Mouse (Mus musculus) adrenal gland, adult 2 months (tissue): ENCODE data around the gene Slfn2. TPM values are rescaled to one million over a fixed set of nuclear protein-coding genes. Genes with fewer than 3 reads are reported as not detected.

ENCODE experiments used
- DNase-seq: peaks from one replicate; pipeline ENCODE4 v3.0.0; 2021
- microRNA-seq, 2 experiments: library from miRNA; unstranded; fragments of <30 nt; microRNA quantifications; one replicate each; pipeline ENCODE4 v1.2.0; 2021
- polyA plus RNA-seq: library from polyadenylated mRNA; depleted of rRNA; stranded (reverse); fragments of >200 nt; gene quantifications from 2 replicates; pipeline ENCODE4 v1.2.3, GENCODE M21; 2012; rRNA removed
- total RNA-seq, 2 experiments: library from RNA; stranded (reverse); gene quantifications; 2 replicates each; pipeline ENCODE4 v1.2.3; 2021

The Slfn2 gene
- total and polyA plus RNA-seq, 3 experiments, result 0.99 to 4.9 (median 4.5) TPM

GRCm38 (mm10) chr11:83077714-83078422 is 13.0 kb downstream of the Slfn2 start:
- DNase-seq, result peak; percentile 75

DNA sequence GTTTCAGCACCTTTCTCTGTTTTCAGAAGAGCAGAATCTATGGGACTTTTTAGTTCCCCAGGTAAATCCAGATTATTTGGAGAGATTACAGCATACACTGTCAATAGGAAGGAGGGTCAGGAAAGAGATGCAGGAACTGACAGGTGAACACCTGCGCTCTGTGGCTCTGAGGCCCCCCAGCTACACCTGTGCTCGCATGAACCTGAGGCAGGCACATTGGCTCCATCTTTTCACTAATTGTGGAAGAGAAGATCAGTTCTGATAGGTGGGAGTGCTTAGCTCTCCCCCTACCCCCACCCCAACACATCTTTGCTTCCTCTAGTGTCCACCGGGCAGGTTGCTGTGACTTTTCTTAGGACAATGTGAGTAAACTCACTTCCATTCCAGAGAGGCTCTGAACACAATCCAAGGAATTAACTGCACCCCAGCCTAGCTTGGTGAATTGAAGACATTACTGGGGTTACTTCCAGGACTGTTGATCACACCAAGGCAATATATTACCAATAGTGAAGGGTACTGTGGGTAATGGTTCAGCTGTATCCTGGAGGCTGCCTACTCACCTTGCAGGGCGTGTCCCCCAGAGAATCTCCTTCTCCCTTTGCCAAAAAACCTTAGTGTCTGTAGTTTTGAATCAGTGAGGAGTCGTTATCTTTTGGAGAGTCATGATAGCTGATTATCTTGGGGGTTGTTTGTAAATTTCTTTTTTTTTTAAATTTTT is 13.7 kb downstream of the Slfn2 start:
- DNase-seq, result no peak

- DNase-seq, result no peak
These were observed 14.7 kb downstream of the Slfn2 start for GRCm38 (mm10) chr11:83079487-83080199.

DNA sequence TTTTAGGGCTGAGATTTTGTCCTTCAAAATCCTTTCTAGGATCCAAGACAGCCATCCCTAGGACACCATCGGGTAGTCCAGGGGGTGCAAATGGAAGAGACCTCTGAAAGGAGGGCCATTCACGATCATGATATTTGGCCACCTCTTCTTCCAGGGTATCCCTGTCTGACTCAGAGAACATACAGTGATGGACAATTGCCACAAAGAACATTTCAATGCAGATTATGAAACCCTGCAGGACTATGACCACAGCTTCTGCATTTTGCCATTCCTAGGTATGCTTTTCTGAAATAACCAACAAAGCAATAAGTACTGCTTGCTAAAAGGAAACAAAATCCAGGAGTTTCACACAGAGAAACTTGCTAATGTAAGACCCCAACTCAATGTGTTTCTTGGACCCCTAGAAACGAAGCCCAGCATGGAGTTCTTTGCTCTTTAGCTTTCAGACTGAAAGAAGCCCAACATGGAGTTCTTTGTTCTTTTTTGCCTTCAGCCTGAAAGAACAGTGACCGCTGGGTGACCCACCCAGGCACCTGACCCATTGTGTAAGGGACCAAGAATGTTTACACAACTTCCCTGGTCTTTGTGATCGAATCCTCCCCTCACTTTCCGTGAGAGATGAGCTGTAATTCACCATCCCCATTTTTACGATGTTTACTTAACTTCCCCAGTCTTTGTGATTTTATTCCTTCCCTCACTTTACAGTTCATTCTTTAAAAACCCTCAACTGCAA is 18.0 kb downstream of the Slfn2 start:
- no peak for DNase-seq

DNA sequence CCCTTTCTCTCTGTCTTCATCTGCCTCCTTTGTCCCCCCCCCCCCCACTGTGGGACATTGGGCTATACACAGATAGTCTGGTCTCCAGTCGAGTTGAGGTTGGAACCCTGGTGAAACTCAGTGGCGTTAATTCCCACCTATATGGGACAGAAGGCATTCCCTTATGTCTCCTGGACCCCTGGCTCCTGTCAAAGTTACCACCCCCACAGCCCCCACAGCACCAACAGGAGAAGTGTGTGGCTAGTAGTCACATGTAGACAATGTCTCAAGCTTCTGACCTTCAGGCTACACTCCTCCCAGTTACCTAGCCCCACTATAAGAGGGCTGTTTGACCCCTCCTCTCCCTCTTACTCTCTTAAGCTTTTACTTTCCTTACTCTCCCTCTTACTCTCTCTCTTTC is 19.2 kb downstream of the Slfn2 start:
- DNase-seq, result no peak

- DNase-seq, result no peak
These were observed 19.8 kb downstream of the Slfn2 start for GRCm38 (mm10) chr11:83084761-83085160.

DNA sequence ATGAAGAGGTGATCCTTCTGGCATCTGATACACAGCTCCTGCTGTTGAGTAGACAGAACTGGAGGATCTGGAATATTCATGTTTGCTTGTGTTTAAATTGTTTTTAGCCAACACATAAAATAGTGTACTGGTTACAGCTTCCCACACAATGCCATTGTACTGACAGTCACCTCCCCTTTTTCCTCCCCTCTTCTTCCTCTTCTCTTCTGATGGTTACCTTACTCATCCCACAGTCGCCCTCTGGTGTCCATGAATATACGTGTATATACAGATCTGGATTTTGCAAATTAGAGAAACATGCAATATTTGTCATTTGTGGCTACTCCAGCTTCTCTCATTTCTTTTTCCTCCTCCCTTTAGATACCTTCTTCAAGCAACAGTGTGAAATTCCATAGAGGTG is 50.2 kb downstream of the Slfn2 start:
- no peak for DNase-seq

DNA sequence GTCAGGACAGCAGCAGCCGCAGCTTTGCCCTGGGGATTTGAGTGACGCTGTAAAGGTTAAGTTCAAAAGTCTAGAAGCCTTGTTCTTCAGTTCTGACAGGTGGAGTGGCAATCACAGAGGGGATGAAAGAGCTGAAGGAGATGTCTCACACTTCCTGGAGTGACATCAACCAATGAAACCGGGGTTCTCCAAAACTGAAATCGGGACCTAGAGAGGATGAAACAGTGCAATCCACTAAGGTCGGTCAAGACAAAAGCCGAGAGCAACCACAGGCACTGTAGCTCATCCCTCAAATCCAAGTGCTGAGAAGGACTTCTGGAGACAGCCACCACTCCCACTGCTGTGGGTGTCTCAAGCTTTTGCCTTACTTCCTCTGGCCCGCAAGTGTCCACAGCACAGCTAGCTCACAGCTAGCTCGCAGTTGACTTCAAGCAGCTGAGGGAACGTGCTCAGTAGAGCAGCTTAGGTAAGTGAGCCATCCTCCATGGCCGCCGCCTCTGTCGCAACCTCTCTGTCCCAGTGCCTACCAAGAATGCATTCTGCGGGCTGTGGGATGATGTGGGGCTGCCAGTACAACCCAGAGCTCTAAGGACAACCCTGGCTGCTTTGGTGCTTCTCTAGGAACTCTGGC is 51.8 kb downstream of the Slfn2 start, which contains the start of gene Slfn1:
Gene Slfn1, plus strand, starts transcription at position 253 of the 631 bp plus-strand sequence.
- DNase-seq, result no peak

GRCm38 (mm10) chr11:83118056-83118455 is 53.1 kb downstream of the Slfn2 start:
- DNase-seq, result no peak

Small RNA genes within 50 kb of the gene (microRNA-seq; reads per million reads assigned to microRNA genes)
- 0 reads per million in 2 experiments for gene Gm27598

Other genes starting within 250 kb of the Slfn2 start
- 10 to 100 TPM in 1 of 2 experiments, 1 to 10 TPM in 1; 5.3 to 10.6 TPM for gene Rffl, start 193.9 kb upstream of the Slfn2 start, total RNA-seq
- gene Rffl, start 193.9 kb upstream of the Slfn2 start, polyA plus RNA-seq, result 6.5 and 7.4 TPM in 2 replicates
- gene Rad51d, start 174.5 kb upstream of the Slfn2 start, total RNA-seq, result 10 to 100 TPM in 1 of 2 experiments, 1 to 10 TPM in 1; 9.3 to 16.7 TPM
- 8.8 and 9.4 TPM in 2 replicates for gene Rad51d, start 174.5 kb upstream of the Slfn2 start, polyA plus RNA-seq
- under 1 TPM in 1 of 2 experiments, not detected in 1; 0.24 TPM for gene Fndc8, start 173.0 kb upstream of the Slfn2 start, total RNA-seq
- gene Fndc8, start 173.0 kb upstream of the Slfn2 start, polyA plus RNA-seq, result 0.24 and 0.44 TPM in 2 replicates
- gene Nle1, start 156.7 kb upstream of the Slfn2 start, total RNA-seq, result 10 to 100 TPM; 16.6 to 17.0 TPM
- gene Nle1, start 156.7 kb upstream of the Slfn2 start, polyA plus RNA-seq, result 33.1 and 34.4 TPM in 2 replicates
- 10 to 100 TPM in 1 of 2 experiments, 1 to 10 TPM in 1; 5.2 to 14.3 TPM for gene Unc45b, start 154.6 kb upstream of the Slfn2 start, total RNA-seq
- 4.6 and 5.7 TPM in 2 replicates for gene Unc45b, start 154.6 kb upstream of the Slfn2 start, polyA plus RNA-seq
- gene Slfn5, start 113.8 kb upstream of the Slfn2 start, total RNA-seq, result 10 to 100 TPM; 28.3 to 32.7 TPM
- gene Slfn5, start 113.8 kb upstream of the Slfn2 start, polyA plus RNA-seq, result 2.2 and 2.3 TPM in 2 replicates
- 1 to 10 TPM; 5.3 to 7.5 TPM for gene Slfn9, start 73.3 kb upstream of the Slfn2 start, total RNA-seq
- 0.91 and 1.2 TPM in 2 replicates for gene Slfn9, start 73.3 kb upstream of the Slfn2 start, polyA plus RNA-seq
- 1 to 10 TPM; 1.6 to 1.7 TPM for gene Slfn8, start 44.3 kb upstream of the Slfn2 start, total RNA-seq
- gene Slfn8, start 44.3 kb upstream of the Slfn2 start, polyA plus RNA-seq, result 0.48 and 0.77 TPM in 2 replicates
- under 1 TPM; 0.14 to 0.40 TPM for gene Slfn1, start 51.7 kb downstream of the Slfn2 start, total RNA-seq
- 0.15 and 0.22 TPM in 2 replicates for gene Slfn1, start 51.7 kb downstream of the Slfn2 start, polyA plus RNA-seq
- gene Slfn4, start 110.1 kb downstream of the Slfn2 start, total RNA-seq, result under 1 TPM; 0.17 to 0.23 TPM
- gene Slfn4, start 110.1 kb downstream of the Slfn2 start, polyA plus RNA-seq, result 0.06 TPM in 1 of 2 replicates, not detected in the other
- 1 to 10 TPM; 2.7 to 2.8 TPM for gene Slfn3, start 126.2 kb downstream of the Slfn2 start, total RNA-seq
- 0.03 and 0.21 TPM in 2 replicates for gene Slfn3, start 126.2 kb downstream of the Slfn2 start, polyA plus RNA-seq
- gene Slfn14, start 221.6 kb downstream of the Slfn2 start, total RNA-seq, result not detected
- gene Slfn14, start 221.6 kb downstream of the Slfn2 start, polyA plus RNA-seq, result not detected in 2 replicates
- 100 to 1,000 TPM; 101 to 104 TPM for gene Ap2b1, start 233.9 kb downstream of the Slfn2 start, total RNA-seq
- 17.7 and 24.0 TPM in 2 replicates for gene Ap2b1, start 233.9 kb downstream of the Slfn2 start, polyA plus RNA-seq
- gene Pex12, start 237.5 kb downstream of the Slfn2 start, total RNA-seq, result 10 to 100 TPM; 18.4 to 21.4 TPM
- gene Pex12, start 237.5 kb downstream of the Slfn2 start, polyA plus RNA-seq, result 12.3 and 12.5 TPM in 2 replicates